Mouse (Mus musculus) myocyte (in vitro differentiated cells): ENCODE results near the gene Ms4a13.

ENCODE experiments used
- CEBPB ChIP-seq: IDR thresholded peaks from 2 replicates; pipeline ENCODE4 v1.6.1; 2011; ENCODE audit warnings: mild to moderate bottlenecking, moderate library complexity; ENCODE audit not compliant: poor library complexity, insufficient read depth, severe bottlenecking
- MAX ChIP-seq: IDR thresholded peaks from one replicate; pipeline ENCODE4 v1.6.1; 2011; ENCODE audit warnings: low read depth, mild to moderate bottlenecking, control low read depth
- MYOD1 ChIP-seq, 3 experiments: IDR thresholded peaks; one replicate each; pipeline ENCODE4 v1.6.1; 2011; ENCODE audit warnings: control low read depth in 2 of 3, low read depth in 2 of 3, mild to moderate bottlenecking in 2 of 3, moderate library complexity in 1 of 3; ENCODE audit not compliant: insufficient read length in 2 of 3, control insufficient read depth in 1 of 3
- POLR2A ChIP-seq: IDR thresholded peaks from one replicate; pipeline ENCODE4 v1.6.1; 2011; ENCODE audit warnings: low read depth, mild to moderate bottlenecking, control low read depth, moderate library complexity; ENCODE audit not compliant: insufficient read length
- POLR2AphosphoS2 ChIP-seq: IDR thresholded peaks from one replicate; pipeline ENCODE4 v1.6.1; 2011; ENCODE audit warnings: low read depth, control low read depth; ENCODE audit not compliant: insufficient read length
- REST ChIP-seq: IDR thresholded peaks from one replicate; pipeline ENCODE4 v1.6.1; 2011; ENCODE audit warnings: mild to moderate bottlenecking, control low read depth, moderate library complexity; ENCODE audit not compliant: insufficient read depth, insufficient read length
- TCF12 ChIP-seq: IDR thresholded peaks from one replicate; pipeline ENCODE4 v1.6.1; 2011; ENCODE audit warnings: mild to moderate bottlenecking, control low read depth; ENCODE audit not compliant: poor library complexity, insufficient read depth, severe bottlenecking
- TCF3 ChIP-seq: IDR thresholded peaks from one replicate; pipeline ENCODE4 v1.6.1; 2011; ENCODE audit warnings: low read depth, control low read depth; ENCODE audit not compliant: insufficient read length

DNA sequence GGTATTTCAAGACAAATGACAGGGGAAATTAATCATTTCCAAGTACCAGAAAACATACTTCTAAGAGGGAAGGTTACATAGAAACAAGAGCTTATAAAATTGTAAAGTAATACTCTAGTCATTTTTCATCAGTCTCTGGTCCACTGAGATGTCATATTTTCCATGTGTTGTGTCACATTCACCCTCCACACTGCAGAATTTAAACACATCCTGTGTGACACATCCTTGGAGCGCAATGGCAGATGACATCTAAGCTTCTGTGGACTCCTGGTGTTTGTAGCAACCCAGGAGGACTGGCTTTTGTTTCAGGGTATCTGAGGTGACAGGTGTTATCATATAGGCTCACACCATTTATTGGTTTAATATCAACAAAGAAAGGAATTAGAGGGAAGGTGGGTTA, 66.8 kb downstream of the Ms4a13 start:
- TF ChIP-seq MAX (no peak), POLR2A (no peak), MYOD1 (IDR thresholded peaks at IDR 0.05; ENCODE audit: control insufficient read depth in 1 of 3, insufficient read length in 2 of 3, low read depth in 2 of 3) (no peak), TCF3 (no peak), POLR2AphosphoS2 (no peak), REST (no peak), TCF12 (no peak), CEBPB (no peak)
